Mouse (Mus musculus) cortical plate, adult 2 months (tissue): ENCODE results near the gene Tmem25.

ENCODE experiments used
- CTCF ChIP-seq: fragments of 200-500 bp; IDR thresholded peaks from 2 replicates; pipeline ENCODE4 v1.5.1; 2011; ENCODE audit warnings: mild to moderate bottlenecking, control low read depth, low read length; ENCODE audit not compliant: insufficient read depth; ENCODE audit errors: extremely low read depth
- POLR2A ChIP-seq: fragments of 200-500 bp; IDR thresholded peaks from 2 replicates; pipeline ENCODE4 v1.6.1; 2011; ENCODE audit warnings: mild to moderate bottlenecking, low read length, control low read depth; ENCODE audit not compliant: insufficient read depth; ENCODE audit errors: extremely low read depth

GRCm38 (mm10) chr9:44799102-44799957 is at the start of gene Tmem25:
- TF ChIP-seq CTCF (no peak), POLR2A (peak; percentile 81; the same call in 1 of the 2 replicates)
